Mouse (Mus musculus) MEL (cell line): ENCODE measurements at regions not wholly inside any gene's neighbourhood (a gene's known extent, or its start where the extent isn't known, plus 50 kb on each side); places are given as distances from the start of the nearest gene placed in this dataset.

Experiments
- DNase-seq: peaks from one replicate; pipeline ENCODE4 v3.0.0; 2011; ENCODE audit warnings: low read depth, low spot score
- H3K27ac ChIP-seq: 2 replicates; pipeline ENCODE4 v1.5.1; 2012; ENCODE audit warnings: low read depth, mild to moderate bottlenecking, control low read depth, low read length, moderate library complexity; ENCODE audit not compliant: control insufficient read depth
- H3K27me3 ChIP-seq, 2 experiments: fragments of 150-350 bp in 1 of 2; sonication (generic) in 1 of 2; 2 replicates each; pipeline ENCODE4 v1.6.1; 2012; ENCODE audit warnings: low read length in 2 of 2, mild to moderate bottlenecking in 2 of 2, improper control_type of control experiment in 1 of 2, moderate library complexity in 1 of 2; ENCODE audit not compliant: insufficient read depth in 2 of 2, control insufficient read depth in 1 of 2
- H3K36me3 ChIP-seq, 2 experiments: 2 replicates each; pipeline ENCODE4 v1.6.1; 2012 to 2014; ENCODE audit warnings: low read length in 2 of 2, improper control_type of control experiment in 1 of 2, inconsistent platforms in 1 of 2, mild to moderate bottlenecking in 1 of 2; ENCODE audit not compliant: insufficient read depth in 2 of 2, control insufficient read depth in 1 of 2
- H3K4me1 ChIP-seq, 2 experiments: fragments of 150-350 bp in 1 of 2; sonication (generic) in 1 of 2; 2 replicates each; pipeline ENCODE4 v1.6.1; 2012; ENCODE audit warnings: low read length in 2 of 2, improper control_type of control experiment in 1 of 2, mild to moderate bottlenecking in 1 of 2; ENCODE audit not compliant: insufficient read depth in 2 of 2, control insufficient read depth in 1 of 2
- H3K4me3 ChIP-seq, 2 experiments: fragments of 150-350 bp in 1 of 2; sonication (generic) in 1 of 2; 2 replicates each; pipeline ENCODE4 v1.5.1; 2012; ENCODE audit warnings: low read depth in 2 of 2, low read length in 2 of 2, mild to moderate bottlenecking in 2 of 2, moderate library complexity in 2 of 2, control low read depth in 1 of 2, improper control_type of control experiment in 1 of 2; ENCODE audit not compliant: control insufficient read depth in 1 of 2, insufficient read depth in 1 of 2
- H3K79me2 ChIP-seq: 2 replicates; pipeline ENCODE4 v1.6.1; 2012; ENCODE audit warnings: mild to moderate bottlenecking, low read length, moderate library complexity; ENCODE audit not compliant: control insufficient read depth, poor library complexity, insufficient read depth
- H3K9ac ChIP-seq: 2 replicates; pipeline ENCODE4 v1.6.1; 2012; ENCODE audit warnings: low read depth, mild to moderate bottlenecking, control low read depth, low read length, moderate library complexity; ENCODE audit not compliant: control insufficient read depth, poor library complexity, severe bottlenecking
- H3K9me3 ChIP-seq: fragments of 150-350 bp; sonication (generic); replicated peaks from 2 replicates; pipeline ENCODE4 v1.6.1; 2012; ENCODE audit warnings: mild to moderate bottlenecking, low read length, improper control_type of control experiment, moderate library complexity; ENCODE audit not compliant: insufficient read depth
- CTCF ChIP-seq, 3 experiments: IDR thresholded peaks in 2 of 3; conservative IDR thresholded peaks in 1 of 3; 2 replicates each; pipeline ENCODE4 v1.5.1; 2011 to 2012; ENCODE audit warnings: low read length in 3 of 3, low read depth in 2 of 3, mild to moderate bottlenecking in 2 of 3, improper control_type of control experiment in 1 of 3, inconsistent platforms in 1 of 3, mixed read lengths in 1 of 3, moderate library complexity in 1 of 3; ENCODE audit not compliant: control insufficient read depth in 1 of 3, insufficient read depth in 1 of 3, poor library complexity in 1 of 3, severe bottlenecking in 1 of 3
- E2F4 ChIP-seq: IDR thresholded peaks from 2 replicates; pipeline ENCODE4 v1.6.1; 2011; ENCODE audit warnings: low read depth, low read length, improper control_type of control experiment, borderline replicate concordance
- EP300 ChIP-seq, 2 experiments: IDR thresholded peaks; 2 replicates each; pipeline ENCODE4 v1.6.1; 2011; ENCODE audit warnings: improper control_type of control experiment in 2 of 2, low read length in 2 of 2, low read depth in 1 of 2, mild to moderate bottlenecking in 1 of 2
- GABPA ChIP-seq: IDR thresholded peaks from 2 replicates; pipeline ENCODE4 v1.6.1; 2012; ENCODE audit warnings: low read depth, mild to moderate bottlenecking, inconsistent platforms, low read length, improper control_type of control experiment, moderate library complexity
- KAT2A ChIP-seq: conservative IDR thresholded peaks from 2 replicates; pipeline ENCODE4 v1.6.1; 2012; ENCODE audit warnings: low read depth, low read length, improper control_type of control experiment, inconsistent platforms
- MAFK ChIP-seq: IDR thresholded peaks from 2 replicates; pipeline ENCODE4 v1.6.1; 2011; ENCODE audit warnings: low read depth, mild to moderate bottlenecking, low read length, improper control_type of control experiment, borderline replicate concordance
- NELFE ChIP-seq: IDR thresholded peaks from 2 replicates; pipeline ENCODE4 v1.6.1; 2011; ENCODE audit warnings: low read depth, low read length, improper control_type of control experiment
- NRF1 ChIP-seq: IDR thresholded peaks from 2 replicates; pipeline ENCODE4 v1.6.1; 2014; ENCODE audit warnings: low read depth, mild to moderate bottlenecking, inconsistent platforms, low read length, improper control_type of control experiment, moderate library complexity; ENCODE audit not compliant: poor library complexity, insufficient read depth, severe bottlenecking
- POLR2AphosphoS5 ChIP-seq: IDR thresholded peaks from 2 replicates; pipeline ENCODE4 v1.6.1; 2012; ENCODE audit warnings: low read depth, borderline replicate concordance, mild to moderate bottlenecking, inconsistent platforms, low read length, moderate library complexity, mixed read lengths
- RAD21 ChIP-seq: IDR thresholded peaks from 2 replicates; pipeline ENCODE4 v1.6.1; 2011; ENCODE audit warnings: mild to moderate bottlenecking, low read depth, low read length, improper control_type of control experiment
- SIN3A ChIP-seq: IDR thresholded peaks from 2 replicates; pipeline ENCODE4 v1.6.1; 2012; ENCODE audit warnings: low read length, improper control_type of control experiment, inconsistent platforms
- SMC3 ChIP-seq: IDR thresholded peaks from 2 replicates; pipeline ENCODE4 v1.6.1; 2011; ENCODE audit warnings: low read depth, low read length, improper control_type of control experiment
- TAL1 ChIP-seq: IDR thresholded peaks from 2 replicates; pipeline ENCODE4 v1.6.1; 2012; ENCODE audit warnings: mild to moderate bottlenecking, inconsistent platforms, low read length, moderate library complexity, mixed read lengths
- USF1 ChIP-seq: IDR thresholded peaks from 2 replicates; pipeline ENCODE4 v1.6.1; 2014; ENCODE audit warnings: low read depth, mild to moderate bottlenecking, inconsistent platforms, low read length, improper control_type of control experiment, moderate library complexity
- ZC3H11A ChIP-seq: IDR thresholded peaks from 2 replicates; pipeline ENCODE4 v1.6.1; 2012; ENCODE audit warnings: low read depth, mild to moderate bottlenecking, inconsistent platforms, low read length, improper control_type of control experiment
- ZKSCAN1 ChIP-seq: IDR thresholded peaks from 2 replicates; pipeline ENCODE4 v1.6.1; 2012; ENCODE audit warnings: low read depth, mild to moderate bottlenecking, inconsistent platforms, low read length, improper control_type of control experiment, moderate library complexity
- ZMIZ1 ChIP-seq: IDR thresholded peaks from 2 replicates; pipeline ENCODE4 v1.6.1; 2012; ENCODE audit warnings: low read depth, mild to moderate bottlenecking, inconsistent platforms, low read length, improper control_type of control experiment, moderate library complexity

DNA sequence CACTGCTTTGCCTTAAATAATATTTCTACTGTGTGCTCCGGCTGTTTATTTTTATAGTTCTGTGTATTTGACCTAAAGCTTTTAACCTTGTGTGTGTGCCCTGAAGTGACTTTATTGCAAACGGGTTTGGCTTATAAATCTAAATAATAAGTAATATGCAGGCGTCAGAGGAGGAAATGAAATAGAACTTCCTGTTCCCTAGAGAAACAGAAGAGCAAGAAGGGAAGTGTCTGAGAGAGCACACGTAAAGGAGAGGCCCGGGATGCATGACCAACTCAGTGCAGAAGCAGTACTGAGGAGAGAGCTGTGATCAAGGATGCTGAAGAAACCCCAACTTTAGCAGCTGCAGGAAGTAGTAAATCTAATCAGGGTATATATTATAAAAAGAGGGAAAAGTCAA lies 176.4 kb downstream of the Trib2 start:
- H3K9ac ChIP-seq = no peak overlapping the region
- H3K4me3 ChIP-seq = no peak overlapping the region
- TF ChIP-seq NRF1 (no peak), SIN3A (no peak), EP300 (IDR thresholded peaks at IDR 0.05; ENCODE audit: low read depth in 1 of 2, low read length in 2 of 2) (no peak), KAT2A (no peak), POLR2AphosphoS5 (no peak), RAD21 (no peak), GABPA (no peak), SMC3 (no peak), ZKSCAN1 (no peak), MAFK (no peak), NELFE (no peak), ZC3H11A (no peak), TAL1 (no peak)
- no peaks in the 10 kb centered on the region; a peak in 1 of 4 replicates for H3K27me3 ChIP-seq
- no peaks in the 10 kb centered on the region for H3K36me3 ChIP-seq
- H3K9me3 ChIP-seq = no peaks in the 10 kb centered on the region
- no peaks in the 10 kb centered on the region for H3K79me2 ChIP-seq
- no peaks in the 10 kb centered on the region for H3K4me1 ChIP-seq
- H3K27ac ChIP-seq = no peak overlapping the region
- no peak for DNase-seq

GRCm38 (mm10) chr12:15629971-15630370 lies 186.8 kb downstream of the Trib2 start:
- Histone ChIP-seq H3K36me3 (no peaks in the 10 kb centered on the region), H3K4me1 (no peaks in the 10 kb centered on the region), H3K4me3 (no peak overlapping the region), H3K9me3 (no peaks in the 10 kb centered on the region), H3K27me3 (no peaks in the 10 kb centered on the region; a peak in 1 of 4 replicates), H3K27ac (no peak overlapping the region), H3K9ac (no peak overlapping the region), H3K79me2 (no peaks in the 10 kb centered on the region)
- DNase-seq = no peak
- no peak for TF ChIP-seq ZMIZ1
- no peak for TF ChIP-seq CTCF (IDR thresholded peaks at IDR 0.05 in 2 of 3, conservative IDR thresholded peaks at IDR 0.05 in 1 of 3; ENCODE audit: control insufficient read depth in 1 of 3, insufficient read depth in 1 of 3, low read depth in 2 of 3, low read length in 3 of 3, poor library complexity in 1 of 3, severe bottlenecking in 1 of 3)
- TF ChIP-seq MAFK = peak; percentile 35; the same call in 1 of the 2 replicates
- TF ChIP-seq USF1 = no peak
- TF ChIP-seq GABPA = no peak
- TF ChIP-seq E2F4 = no peak
